Mouse (Mus musculus): ENCODE measurements at regions not wholly inside any gene's neighbourhood (a gene's known extent, or its start where the extent isn't known, plus 50 kb on each side); places are given as distances from the start of the nearest gene placed in this dataset.

GRCm38 (mm10) chr8:26895867-26896266, 81.3 kb upstream of the Zfp703 start:
- dilution Hi-C loops (cut with MboI; ENCODE audit: extremely low pct_ligation_motif_present, extremely low pct_unique_long_range_greater_than_20kb, low sequenced_read_pairs), result no loop called here

GRCm38 (mm10) chr8:26903289-26903688, 73.8 kb upstream of the Zfp703 start:
- Histone ChIP-seq H3K4me3 (replicated peaks in 1 of 3; ENCODE audit: low read depth in 2 of 3, low read length in 2 of 3, poor library complexity in 1 of 3) (no peak overlapping the region), H3K4me2 (ENCODE audit: insufficient read depth, low read depth, poor library complexity, severe bottlenecking) (no peak overlapping the region), H3K4me1 (ENCODE audit: control insufficient read depth in 1 of 2, insufficient read depth in 2 of 2) (peaks cover 3 to 24% of the 10 kb centered on the region in 2 experiments; a peak in 3 of 4 replicates), H3K9ac (ENCODE audit: insufficient read depth, low read depth) (no peak overlapping the region), H3K36me3 (replicated peaks in 1 of 2; ENCODE audit: control insufficient read depth in 1 of 2, insufficient read depth in 1 of 2, low read length in 1 of 2) (no peaks in the 10 kb centered on the region), H3K79me2 (replicated peaks; ENCODE audit: control insufficient read depth, extremely low read depth, insufficient read depth, poor library complexity, severe bottlenecking) (no peaks in the 10 kb centered on the region), H3K27ac (ENCODE audit: insufficient read depth, low read depth) (no peak overlapping the region), H3K9me3 (replicated peaks; ENCODE audit: low read length) (no peaks in the 10 kb centered on the region), H3K27me3 (replicated peaks) (no peaks in the 10 kb centered on the region)
- TF ChIP-seq ZNF384 (IDR thresholded peaks at IDR 0.05; ENCODE audit: low read depth, low read length) (no peak), ZMIZ1 (IDR thresholded peaks at IDR 0.05; ENCODE audit: low read depth, low read length) (no peak), RAD21 (IDR thresholded peaks at IDR 0.05; ENCODE audit: low read depth, low read length) (no peak), GABPA (IDR thresholded peaks at IDR 0.05; ENCODE audit: insufficient replicate concordance, low read depth, low read length) (no peak), USF1 (IDR thresholded peaks at IDR 0.05; ENCODE audit: low read depth, low read length) (no peak)
- dilution Hi-C loops (cut with MboI; ENCODE audit: extremely low pct_ligation_motif_present, extremely low pct_unique_long_range_greater_than_20kb, low sequenced_read_pairs) (no loop called here), in situ Hi-C loops (cut with MboI; ENCODE audit: low pct_ligation_motif_present, low pct_unique_long_range_greater_than_20kb, low sequenced_read_pairs) (no loop called here)
- DNase-seq (ENCODE audit: extremely low read depth), result no peak

More at GRCm38 (mm10) chr8:26895867-26896266, 81.3 kb upstream of the Zfp703 start:
- Histone ChIP-seq H3K4me1 (ENCODE audit: control insufficient read depth in 1 of 2, insufficient read depth in 2 of 2) (peaks cover 3 to 19% of the 10 kb centered on the region in 2 experiments), H3K27ac (ENCODE audit: insufficient read depth, low read depth) (no peak overlapping the region), H3K36me3 (replicated peaks in 1 of 2; ENCODE audit: control insufficient read depth in 1 of 2, insufficient read depth in 1 of 2, low read length in 1 of 2) (no peaks in the 10 kb centered on the region), H3K4me2 (ENCODE audit: insufficient read depth, low read depth, poor library complexity, severe bottlenecking) (no peak overlapping the region), H3K79me2 (replicated peaks; ENCODE audit: control insufficient read depth, extremely low read depth, insufficient read depth, poor library complexity, severe bottlenecking) (no peaks in the 10 kb centered on the region), H3K27me3 (replicated peaks) (no peaks in the 10 kb centered on the region), H3K4me3 (replicated peaks in 1 of 3; ENCODE audit: low read depth in 2 of 3, low read length in 2 of 3, poor library complexity in 1 of 3) (no peak overlapping the region), H3K9me3 (replicated peaks; ENCODE audit: low read length) (no peaks in the 10 kb centered on the region), H3K9ac (ENCODE audit: insufficient read depth, low read depth) (no peak overlapping the region)
- in situ Hi-C loops (cut with MboI; ENCODE audit: low pct_ligation_motif_present, low pct_unique_long_range_greater_than_20kb, low sequenced_read_pairs), result no loop called here
- no peak for DNase-seq (ENCODE audit: extremely low read depth)
- TF ChIP-seq MEF2A (IDR thresholded peaks at IDR 0.05; ENCODE audit: borderline replicate concordance, low read depth, low read length), result no peak
- TF ChIP-seq SMC3 (IDR thresholded peaks at IDR 0.05; ENCODE audit: low read depth, low read length), result no peak
- TF ChIP-seq CTCF (conservative IDR thresholded peaks at IDR 0.05 in 1 of 2, IDR thresholded peaks at IDR 0.05 in 1 of 2; ENCODE audit: low read depth in 2 of 2, low read length in 2 of 2), result no peak

- in situ Hi-C loops (cut with MboI; ENCODE audit: low pct_ligation_motif_present, low pct_unique_long_range_greater_than_20kb, low sequenced_read_pairs) (no loop called here), dilution Hi-C loops (cut with MboI; ENCODE audit: extremely low pct_ligation_motif_present, extremely low pct_unique_long_range_greater_than_20kb, low sequenced_read_pairs) (no loop called here)
- H3K4me2 ChIP-seq (ENCODE audit: insufficient read depth, low read depth, poor library complexity, severe bottlenecking), result no peak overlapping the region
- no peaks in the 10 kb centered on the region for H3K79me2 ChIP-seq (replicated peaks; ENCODE audit: control insufficient read depth, extremely low read depth, insufficient read depth, poor library complexity, severe bottlenecking)
- H3K9me3 ChIP-seq (replicated peaks; ENCODE audit: low read length), result no peaks in the 10 kb centered on the region
- no peak overlapping the region for H3K27ac ChIP-seq (ENCODE audit: insufficient read depth, low read depth)
- no peak for DNase-seq (ENCODE audit: extremely low read depth)
- peaks cover 3 to 29% of the 10 kb centered on the region in 2 experiments; a peak in 3 of 4 replicates for H3K4me1 ChIP-seq (ENCODE audit: control insufficient read depth in 1 of 2, insufficient read depth in 2 of 2)
- TF ChIP-seq MEF2A (IDR thresholded peaks at IDR 0.05; ENCODE audit: borderline replicate concordance, low read depth, low read length), result no peak
- TF ChIP-seq SMC3 (IDR thresholded peaks at IDR 0.05; ENCODE audit: low read depth, low read length), result no peak
- TF ChIP-seq ZMIZ1 (IDR thresholded peaks at IDR 0.05; ENCODE audit: low read depth, low read length), result no peak
- no peak for TF ChIP-seq POLR2A (IDR thresholded peaks at IDR 0.05; ENCODE audit: low read depth, low read length)
- TF ChIP-seq TBP (conservative IDR thresholded peaks at IDR 0.05; ENCODE audit: low read depth, low read length), result no peak
- no peak overlapping the region for H3K9ac ChIP-seq (ENCODE audit: insufficient read depth, low read depth)
- no peaks in the 10 kb centered on the region for H3K27me3 ChIP-seq (replicated peaks)
- no peaks in the 10 kb centered on the region for H3K36me3 ChIP-seq (replicated peaks in 1 of 2; ENCODE audit: control insufficient read depth in 1 of 2, insufficient read depth in 1 of 2, low read length in 1 of 2)
- H3K4me3 ChIP-seq (replicated peaks in 1 of 3; ENCODE audit: low read depth in 2 of 3, low read length in 2 of 3, poor library complexity in 1 of 3), result no peak overlapping the region
Observed at GRCm38 (mm10) chr8:26906257-26906656, 70.9 kb upstream of the Zfp703 start.
